Mouse (Mus musculus) erythroblast, embryonic 14.5 days (primary cell): Measurements from ENCODE around the gene Limk1.

Source experiments
- GATA1 ChIP-seq: IDR thresholded peaks from 2 replicates; pipeline ENCODE4 v1.6.1; 2012; ENCODE audit warnings: low read length, inconsistent platforms, mixed read lengths
- TAL1 ChIP-seq: IDR thresholded peaks from 3 replicates; pipeline ENCODE4 v1.6.1; 2012; ENCODE audit warnings: low read length, inconsistent platforms, mixed read lengths

DNA sequence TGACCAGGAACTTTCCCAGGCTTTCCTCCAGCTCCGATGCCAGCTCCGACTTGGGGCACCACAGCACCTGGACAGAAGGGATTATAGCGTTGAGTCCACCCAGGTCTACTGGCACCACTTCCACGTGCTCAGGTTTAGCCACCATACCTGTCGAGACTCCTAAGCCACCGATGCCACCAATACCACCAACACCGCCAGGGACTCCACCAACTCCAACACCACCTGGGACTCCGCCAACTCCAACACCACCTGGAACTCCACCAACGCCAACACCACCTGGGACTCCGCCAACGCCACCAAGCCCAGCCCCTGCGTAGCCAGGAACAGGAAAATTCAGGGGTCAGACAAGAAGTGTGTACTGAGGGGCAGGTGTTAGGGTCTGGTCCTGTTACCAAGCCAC is 40.7 kb upstream of the Limk1 start:
- TF ChIP-seq TAL1, result no peak
- TF ChIP-seq GATA1, result no peak
